Mouse (Mus musculus) embryonic facial prominence, embryonic 11.5 days (tissue): ENCODE results near the gene Asb4. TPM values are rescaled to one million over a fixed set of nuclear protein-coding genes. Genes with fewer than 3 reads are reported as not detected.

ENCODE experiments used
- polyA plus RNA-seq: library from polyadenylated mRNA; unstranded; fragments of >200 nt; fragmentation: Nextera tagmentation; extraction: Ambion mirVana; gene quantifications from 2 replicates; pipeline ENCODE4 v1.2.1, GENCODE M21; 2014

Asb4 gene
- polyA plus RNA-seq, 1 experiment from 2014 or later, result 98.5 TPM

Other genes with a start within 250 kb of the Asb4 start
- gene Pon1, start 189.4 kb upstream of the Asb4 start, polyA plus RNA-seq, result not detected in 2 replicates
- 4.2 and 6.6 TPM in 2 replicates for gene Pon3, start 127.1 kb upstream of the Asb4 start, polyA plus RNA-seq
- gene Pon2, start 84.9 kb upstream of the Asb4 start, polyA plus RNA-seq, result 19.5 and 19.9 TPM in 2 replicates
- 1.00 and 1.1 TPM in 2 replicates for gene Pdk4, start 112.9 kb downstream of the Asb4 start, polyA plus RNA-seq